Mouse (Mus musculus) liver, postnatal 0 days (tissue): ENCODE measurements around the gene 1700123O20Rik.

Source experiments
- CTCF ChIP-seq: sonication (generic); IDR thresholded peaks from 2 replicates; pipeline ENCODE4 v1.5.1; 2016; ENCODE audit warnings: antibody characterized with exemption, low read depth
- EP300 ChIP-seq: IDR thresholded peaks from 2 replicates; pipeline ENCODE4 v1.6.1; 2016; ENCODE audit warnings: antibody characterized with exemption, low read depth, mild to moderate bottlenecking

DNA sequence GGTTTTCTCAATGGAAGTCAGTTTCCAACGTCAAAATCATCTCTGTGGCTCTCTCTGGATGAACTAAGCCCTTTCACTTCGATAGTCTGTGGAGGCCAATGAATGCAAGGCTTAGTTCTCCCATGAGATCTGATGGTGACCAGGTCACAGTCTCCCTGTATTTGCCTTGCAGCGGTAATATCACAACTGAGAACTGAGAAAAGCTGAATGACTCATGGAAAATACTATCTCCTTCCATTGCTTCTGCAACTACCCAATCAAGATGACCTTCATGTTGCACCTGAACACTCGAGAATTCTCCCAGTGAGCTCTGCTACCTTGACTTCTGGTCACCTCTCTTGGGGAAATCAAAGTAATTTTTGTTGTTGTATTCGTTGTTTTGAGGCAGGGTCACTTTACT lies 41.5 kb downstream of the 1700123O20Rik start:
- TF ChIP-seq CTCF: no peak
- no peak for TF ChIP-seq EP300
